Mouse (Mus musculus): ENCODE results near the gene Gpatch8.

GRCm38 (mm10) chr11:102461764-102462163 is 94.4 kb downstream of the Gpatch8 start:
- TF ChIP-seq CTCF (IDR thresholded peaks at IDR 0.05; ENCODE audit: control insufficient read depth, insufficient read depth, insufficient replicate concordance, low read depth, low read length) = no peak
- TF ChIP-seq POLR2A (IDR thresholded peaks at IDR 0.05; ENCODE audit: control insufficient read depth, low read depth, low read length) = no peak

Measured in testis, adult 2 months (tissue).